Mouse (Mus musculus) forebrain, embryonic 12.5 days (tissue): ENCODE measurements around the gene Olfr64. TPM values are rescaled to one million over a fixed set of nuclear protein-coding genes. Genes with fewer than 3 reads are reported as not detected.

Experiments used
- ATAC-seq: fragments of 200-750 bp; cut with Nextera tagmentation; 2 replicates; pipeline ENCODE4 v1.8.0; 2017; ENCODE audit warnings: moderate TSS enrichment; ENCODE audit not compliant: low FRiP score
- H3K27ac ChIP-seq: fragments of 300-500 bp; sonication (generic); 2 replicates; pipeline ENCODE4 v1.5.1; 2016; ENCODE audit warnings: mild to moderate bottlenecking
- H3K27me3 ChIP-seq: fragments of 300-500 bp; sonication (generic); 2 replicates; pipeline ENCODE4 v1.6.1; 2016; ENCODE audit warnings: mild to moderate bottlenecking
- H3K36me3 ChIP-seq: fragments of 300-500 bp; sonication (generic); replicated peaks from 2 replicates; pipeline ENCODE4 v1.6.1; 2016; ENCODE audit warnings: mild to moderate bottlenecking
- H3K4me1 ChIP-seq: fragments of 300-500 bp; sonication (generic); 2 replicates; pipeline ENCODE4 v1.6.1; 2016
- H3K4me2 ChIP-seq: fragments of 300-500 bp; sonication (generic); 2 replicates; pipeline ENCODE4 v1.6.1; 2016; ENCODE audit warnings: mild to moderate bottlenecking, moderate library complexity
- H3K4me3 ChIP-seq: fragments of 300-500 bp; sonication (generic); replicated peaks from 2 replicates; pipeline ENCODE4 v1.5.1; 2016; ENCODE audit warnings: mild to moderate bottlenecking
- H3K9ac ChIP-seq: fragments of 300-500 bp; sonication (generic); 2 replicates; pipeline ENCODE4 v1.6.1; 2016; ENCODE audit warnings: mild to moderate bottlenecking
- H3K9me3 ChIP-seq: fragments of 300-500 bp; sonication (generic); 2 replicates; pipeline ENCODE4 v1.6.1; 2016
- WGBS: fragments of 180-500 bp; shearing (Covaris S2); methylation state at CpG from one replicate; pipeline ENCODE4 v1.1.7; 2016; 5-methylcytosine and 5-hydroxymethylcytosine counted together
- polyA plus RNA-seq: library from polyadenylated mRNA; unstranded; fragments of >200 nt; fragmentation: Nextera tagmentation; extraction: Ambion mirVana; gene quantifications from 2 replicates; pipeline ENCODE4 v1.2.1, GENCODE M21; 2016

The Olfr64 gene
- polyA plus RNA-seq, result not detected in 2 replicates

DNA sequence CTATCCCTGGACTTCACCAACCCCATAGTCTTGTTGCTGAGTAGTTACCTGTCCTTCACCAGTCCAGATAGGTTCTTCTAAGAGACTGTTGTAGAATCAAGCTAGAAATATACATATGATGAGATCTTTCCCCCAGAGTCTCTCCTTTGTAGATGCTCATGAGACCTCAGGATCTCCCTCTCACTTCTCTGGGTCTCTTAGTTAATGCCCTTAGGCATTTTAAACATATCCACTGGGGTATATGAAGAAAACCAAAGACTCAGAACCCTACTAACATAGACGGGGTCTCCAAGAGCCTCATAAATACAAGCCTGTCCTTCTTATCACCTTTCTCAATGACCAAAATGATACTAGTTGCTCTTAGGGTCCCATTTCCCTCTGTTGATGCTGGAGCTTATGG lies at the start of gene Olfr64:
TSS of gene Olfr64 (minus strand) at position 101 of the 400 bp plus-strand sequence.
- 78% methylated on average over 1 of the region's 1 CpGs for WGBS
- Histone ChIP-seq H3K9ac (no peak within 1 kb of the TSS), H3K27ac (no peak within 1 kb of the TSS), H3K36me3 (no peaks in the 10 kb centered on the region), H3K4me2 (no peak within 1 kb of the TSS), H3K4me1 (no peaks in the 10 kb centered on the region), H3K27me3 (no peaks in the 10 kb centered on the region), H3K4me3 (no peak within 1 kb of the TSS), H3K9me3 (no peaks in the 10 kb centered on the region)
- no peak for ATAC-seq

GRCm38 (mm10) chr7:103942730-103943129 lies 48.4 kb upstream of the Olfr64 start:
- Histone ChIP-seq H3K27me3 (no peaks in the 10 kb centered on the region), H3K9me3 (no peaks in the 10 kb centered on the region), H3K4me3 (no peak overlapping the region), H3K27ac (no peak overlapping the region), H3K36me3 (no peaks in the 10 kb centered on the region), H3K4me2 (no peak overlapping the region), H3K9ac (no peak overlapping the region), H3K4me1 (no peaks in the 10 kb centered on the region)
- 21% methylated on average over 2 of the region's 2 CpGs for WGBS
- no peak for ATAC-seq

- Histone ChIP-seq H3K4me3 (no peak within 1 kb of the TSS), H3K27ac (no peak within 1 kb of the TSS), H3K4me2 (no peak within 1 kb of the TSS), H3K27me3 (no peaks in the 10 kb centered on the region), H3K9me3 (no peaks in the 10 kb centered on the region), H3K36me3 (no peaks in the 10 kb centered on the region), H3K4me1 (no peaks in the 10 kb centered on the region), H3K9ac (no peak within 1 kb of the TSS)
- WGBS, result 83% methylated on average over 2 of the region's 2 CpGs
- no peak for ATAC-seq
Observed at GRCm38 (mm10) chr7:103934264-103934663, 40.0 kb upstream of the Olfr64 start, which contains the start of gene Olfr632. TSS of gene Olfr632 (plus strand) at chr7:103934347.

DNA sequence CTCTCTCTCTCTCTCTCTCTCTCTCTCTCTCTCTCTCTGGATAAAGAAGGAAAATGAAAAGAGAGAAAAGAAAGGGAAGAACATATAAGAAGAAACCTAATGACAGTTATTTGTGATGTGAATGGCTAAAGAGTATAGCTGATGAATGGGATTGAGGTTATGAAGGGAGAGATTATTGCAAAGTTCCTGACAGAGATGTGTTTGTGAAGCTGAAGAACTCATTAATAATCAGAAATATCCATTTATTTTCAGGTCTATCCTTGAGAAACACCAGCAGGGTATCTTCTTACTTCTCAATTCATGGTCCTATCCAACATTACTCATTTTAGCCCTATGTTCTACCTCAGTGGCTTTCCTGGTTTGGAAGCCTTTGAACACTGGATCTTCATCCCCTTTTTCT lies 34.2 kb upstream of the Olfr64 start, which contains the start of gene Olfr631:
TSS of gene Olfr631 (plus strand) at position 301 of the 400 bp plus-strand sequence.
- H3K27ac ChIP-seq, result no peak within 1 kb of the TSS
- no peaks in the 10 kb centered on the region for H3K27me3 ChIP-seq
- no peaks in the 10 kb centered on the region for H3K4me1 ChIP-seq
- no peak within 1 kb of the TSS for H3K4me3 ChIP-seq
- H3K9ac ChIP-seq, result no peak within 1 kb of the TSS
- H3K36me3 ChIP-seq, result no peaks in the 10 kb centered on the region
- no peak for ATAC-seq
- no peak within 1 kb of the TSS for H3K4me2 ChIP-seq
- no peaks in the 10 kb centered on the region for H3K9me3 ChIP-seq

GRCm38 (mm10) chr7:103915338-103915737 lies 21.1 kb upstream of the Olfr64 start:
- no peak overlapping the region for H3K4me2 ChIP-seq
- no peak overlapping the region for H3K9ac ChIP-seq
- H3K27ac ChIP-seq, result no peak overlapping the region
- no peak overlapping the region for H3K4me3 ChIP-seq
- H3K27me3 ChIP-seq, result no peaks in the 10 kb centered on the region
- H3K9me3 ChIP-seq, result no peaks in the 10 kb centered on the region
- H3K36me3 ChIP-seq, result no peaks in the 10 kb centered on the region
- H3K4me1 ChIP-seq, result no peaks in the 10 kb centered on the region
- no peak for ATAC-seq

- Histone ChIP-seq H3K9me3 (no peaks in the 10 kb centered on the region), H3K27ac (no peak overlapping the region), H3K36me3 (no peaks in the 10 kb centered on the region), H3K4me1 (no peaks in the 10 kb centered on the region), H3K4me2 (no peak overlapping the region), H3K4me3 (no peak overlapping the region), H3K27me3 (no peaks in the 10 kb centered on the region), H3K9ac (no peak overlapping the region)
- WGBS, result 45% methylated on average over 8 of the region's 8 CpGs
- no peak for ATAC-seq
Observed at GRCm38 (mm10) chr7:103912969-103913511, 18.8 kb upstream of the Olfr64 start.

DNA sequence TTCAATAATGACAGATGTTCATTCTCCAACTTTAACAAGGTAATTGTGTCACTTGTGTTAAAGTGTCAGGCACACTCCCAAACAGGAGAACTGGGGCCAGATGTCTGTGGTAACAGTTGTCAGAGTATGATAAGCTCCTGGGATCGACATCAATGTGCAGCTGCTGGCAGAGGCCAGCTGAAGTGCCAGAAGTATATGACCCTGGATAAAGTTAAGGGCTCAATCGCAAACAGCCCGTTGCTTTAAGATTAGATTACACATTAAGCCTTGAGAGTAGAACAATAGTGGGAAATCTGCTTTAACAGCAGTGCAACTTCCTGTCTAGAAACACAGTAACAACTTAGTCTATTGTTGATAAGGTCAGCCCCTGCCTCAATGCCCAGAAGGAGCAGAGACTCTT lies 15.8 kb upstream of the Olfr64 start:
- 70% methylated on average over 3 of the region's 3 CpGs for WGBS
- no peak overlapping the region for H3K9ac ChIP-seq
- H3K27me3 ChIP-seq, result no peaks in the 10 kb centered on the region
- H3K36me3 ChIP-seq, result no peaks in the 10 kb centered on the region
- ATAC-seq, result no peak
- H3K9me3 ChIP-seq, result no peaks in the 10 kb centered on the region
- H3K4me1 ChIP-seq, result no peaks in the 10 kb centered on the region
- no peak overlapping the region for H3K27ac ChIP-seq
- no peak overlapping the region for H3K4me3 ChIP-seq
- no peak overlapping the region for H3K4me2 ChIP-seq

DNA sequence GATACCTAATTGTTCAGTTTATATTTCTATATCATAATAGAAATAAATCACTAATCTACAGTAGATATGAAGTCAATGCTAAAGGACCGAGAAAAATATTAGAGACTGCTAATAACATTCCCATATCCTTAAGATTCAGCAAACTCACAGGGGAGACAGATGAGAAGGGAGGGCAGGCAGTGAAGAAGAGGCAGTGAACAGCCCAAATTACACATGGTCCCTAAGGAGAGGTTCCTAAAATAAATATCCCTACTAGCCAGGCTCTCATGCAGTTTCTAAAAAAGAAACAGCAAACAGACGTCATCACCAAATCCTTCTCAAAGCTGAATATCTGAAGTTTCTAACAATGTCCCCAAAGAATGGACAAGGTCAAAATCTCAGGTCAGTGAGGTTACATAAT lies 8.9 kb upstream of the Olfr64 start, which contains the start of gene Olfr65:
TSS of gene Olfr65 (plus strand) at position 301 of the 400 bp plus-strand sequence.
- no peak within 1 kb of the TSS for H3K4me2 ChIP-seq
- H3K4me1 ChIP-seq, result no peaks in the 10 kb centered on the region
- no peak within 1 kb of the TSS for H3K9ac ChIP-seq
- WGBS, result 90% methylated on average over 2 of the region's 2 CpGs
- H3K9me3 ChIP-seq, result no peaks in the 10 kb centered on the region
- no peak within 1 kb of the TSS for H3K4me3 ChIP-seq
- H3K36me3 ChIP-seq, result no peaks in the 10 kb centered on the region
- no peak within 1 kb of the TSS for H3K27ac ChIP-seq
- no peaks in the 10 kb centered on the region for H3K27me3 ChIP-seq
- no peak for ATAC-seq

DNA sequence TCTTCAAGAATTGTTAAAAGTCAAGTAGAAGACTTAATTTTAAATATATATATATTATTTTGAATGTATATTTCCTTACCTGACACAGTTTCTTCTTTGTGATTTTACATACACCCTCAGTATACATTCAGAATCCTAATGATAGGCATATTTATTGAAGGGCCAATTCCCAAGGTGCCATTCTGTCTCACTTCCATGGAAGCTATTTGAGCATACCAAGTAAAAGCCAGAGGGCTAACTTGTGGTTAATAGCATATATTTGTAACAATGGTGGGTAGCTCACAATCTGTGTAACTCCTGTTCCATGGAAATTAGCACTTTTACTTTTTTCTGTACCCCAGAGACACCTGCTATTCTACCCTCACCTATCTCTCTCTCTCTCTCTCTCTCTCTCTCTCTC lies 8.1 kb downstream of the Olfr64 start, which contains the start of gene Olfr66:
TSS of gene Olfr66 (minus strand) at position 101 of the 400 bp plus-strand sequence.
- Histone ChIP-seq H3K4me2 (no peak within 1 kb of the TSS), H3K27ac (no peak within 1 kb of the TSS), H3K9ac (no peak within 1 kb of the TSS), H3K9me3 (no peaks in the 10 kb centered on the region), H3K4me1 (no peaks in the 10 kb centered on the region), H3K4me3 (no peak within 1 kb of the TSS), H3K27me3 (no peaks in the 10 kb centered on the region), H3K36me3 (no peaks in the 10 kb centered on the region)
- no peak for ATAC-seq

DNA sequence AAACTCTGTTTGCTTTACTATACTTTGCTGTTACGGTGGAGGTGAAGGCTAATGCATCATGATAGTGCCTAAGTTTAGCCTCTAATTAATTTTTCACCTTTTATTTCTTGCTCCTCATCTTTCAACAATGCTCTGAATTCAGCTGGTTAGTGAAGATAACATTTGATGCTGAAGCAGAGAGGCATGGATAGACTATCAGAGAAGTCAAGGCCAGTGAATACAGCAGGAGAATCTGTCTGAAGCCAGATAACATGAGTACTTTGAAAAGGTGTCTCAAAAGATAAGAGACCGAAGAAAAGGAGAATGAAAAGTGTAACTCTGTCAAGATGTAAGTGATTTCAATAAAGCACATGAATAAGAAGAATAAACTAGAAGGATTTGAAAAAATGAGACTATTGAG lies 17.2 kb downstream of the Olfr64 start:
- H3K27me3 ChIP-seq, result no peaks in the 10 kb centered on the region
- no peak overlapping the region for H3K9ac ChIP-seq
- H3K36me3 ChIP-seq, result no peaks in the 10 kb centered on the region
- H3K4me3 ChIP-seq, result no peak overlapping the region
- no peak for ATAC-seq
- no peak overlapping the region for H3K4me2 ChIP-seq
- no peaks in the 10 kb centered on the region for H3K4me1 ChIP-seq
- H3K27ac ChIP-seq, result no peak overlapping the region
- no peaks in the 10 kb centered on the region for H3K9me3 ChIP-seq
- WGBS, result 85% methylated on average over 2 of the region's 2 CpGs

DNA sequence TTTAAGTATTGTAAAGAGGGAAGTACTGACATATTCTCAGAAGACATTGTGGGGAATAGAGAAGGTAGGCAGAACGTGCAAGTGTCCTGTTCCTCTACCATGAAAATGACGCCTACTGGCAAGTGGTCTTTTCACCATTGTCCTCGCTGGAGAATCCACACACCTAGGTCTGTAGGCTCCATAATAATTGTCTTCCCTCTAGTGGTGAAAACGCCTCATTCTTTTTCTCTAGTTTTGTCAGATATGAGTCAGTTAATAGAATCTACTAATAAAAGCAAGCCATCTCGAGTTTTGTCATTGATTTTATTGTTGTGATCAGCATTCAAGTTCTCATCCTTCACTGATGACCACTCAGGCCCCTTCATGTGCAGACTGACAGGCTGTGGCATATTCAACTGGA lies 19.8 kb downstream of the Olfr64 start:
- H3K4me3 ChIP-seq, result no peak overlapping the region
- no peak for ATAC-seq
- H3K27ac ChIP-seq, result no peak overlapping the region
- no peaks in the 10 kb centered on the region for H3K9me3 ChIP-seq
- no peak overlapping the region for H3K4me2 ChIP-seq
- H3K27me3 ChIP-seq, result no peaks in the 10 kb centered on the region
- 62% methylated on average over 5 of the region's 5 CpGs for WGBS
- no peak overlapping the region for H3K9ac ChIP-seq
- H3K4me1 ChIP-seq, result no peaks in the 10 kb centered on the region
- H3K36me3 ChIP-seq, result no peaks in the 10 kb centered on the region

GRCm38 (mm10) chr7:103873064-103873463 lies 21.2 kb downstream of the Olfr64 start:
- Histone ChIP-seq H3K4me2 (no peak overlapping the region), H3K27ac (no peak overlapping the region), H3K9me3 (no peaks in the 10 kb centered on the region), H3K36me3 (no peaks in the 10 kb centered on the region), H3K27me3 (no peaks in the 10 kb centered on the region), H3K4me1 (no peaks in the 10 kb centered on the region), H3K4me3 (no peak overlapping the region), H3K9ac (no peak overlapping the region)
- ATAC-seq, result no peak; the same call in 1 of the 2 replicates
- WGBS, result 10% methylated on average over 1 of the region's 1 CpGs

DNA sequence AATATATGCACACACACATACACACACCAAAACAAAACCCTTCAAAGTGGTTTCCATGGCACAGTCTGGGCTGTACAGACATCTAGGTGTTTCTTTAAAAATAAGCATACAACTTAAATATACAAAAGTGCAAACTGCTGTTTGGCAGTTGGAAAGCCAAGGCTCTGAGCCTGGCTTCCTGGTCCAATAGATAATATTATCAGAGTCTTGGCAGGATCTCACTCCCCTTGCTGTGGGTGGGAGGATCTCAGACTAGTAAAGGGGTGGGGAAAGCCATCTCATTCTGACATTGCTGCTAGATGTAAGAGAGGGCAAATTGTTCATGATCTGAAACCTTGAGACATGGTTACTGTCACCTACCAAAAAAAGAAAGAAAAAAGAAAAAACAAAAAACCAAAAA lies 23.6 kb downstream of the Olfr64 start:
- Histone ChIP-seq H3K27ac (no peak overlapping the region), H3K9me3 (no peaks in the 10 kb centered on the region), H3K4me2 (no peak overlapping the region), H3K4me3 (no peak overlapping the region), H3K36me3 (no peaks in the 10 kb centered on the region), H3K4me1 (no peaks in the 10 kb centered on the region), H3K27me3 (no peaks in the 10 kb centered on the region), H3K9ac (no peak overlapping the region)
- ATAC-seq, result no peak
